Mouse (Mus musculus): ENCODE measurements at regions not wholly inside any gene's neighbourhood (a gene's known extent, or its start where the extent isn't known, plus 50 kb on each side); places are given as distances from the start of the nearest gene placed in this dataset.

- no peak for DNase-seq
These were observed 128.6 kb upstream of the Fstl4 start for GRCm38 (mm10) chr11:52635716-52636389.

- no peak for DNase-seq
These were observed 125.5 kb upstream of the Fstl4 start for GRCm38 (mm10) chr11:52638939-52639338.

GRCm38 (mm10) chr11:52641725-52642338, 122.6 kb upstream of the Fstl4 start:
- no peak for DNase-seq

- DNase-seq = peak; percentile 39
These were observed 120.2 kb upstream of the Fstl4 start for GRCm38 (mm10) chr11:52644081-52644768.

- no peak for DNase-seq
These were observed 116.1 kb upstream of the Fstl4 start for GRCm38 (mm10) chr11:52648176-52648839.

GRCm38 (mm10) chr11:52648849-52649400, 115.5 kb upstream of the Fstl4 start:
- no peak for DNase-seq

GRCm38 (mm10) chr11:52654640-52655039, 109.8 kb upstream of the Fstl4 start:
- DNase-seq = no peak

- DNase-seq = no peak
These were observed 108.5 kb upstream of the Fstl4 start for GRCm38 (mm10) chr11:52655720-52656474.

- DNase-seq = no peak
These were observed 103.2 kb upstream of the Fstl4 start for GRCm38 (mm10) chr11:52661234-52661633.

- DNase-seq = no peak
These were observed 102.4 kb upstream of the Fstl4 start for GRCm38 (mm10) chr11:52661894-52662593.

GRCm38 (mm10) chr11:52665343-52665742, 99.1 kb upstream of the Fstl4 start:
- no peak for DNase-seq

- DNase-seq = no peak
These were observed 89.4 kb upstream of the Fstl4 start for GRCm38 (mm10) chr11:52675022-52675421.

GRCm38 (mm10) chr11:52678259-52678658, 86.2 kb upstream of the Fstl4 start:
- DNase-seq = no peak

- no peak for DNase-seq
These were observed 79.0 kb upstream of the Fstl4 start for GRCm38 (mm10) chr11:52685436-52685835.

GRCm38 (mm10) chr11:52692701-52693100, 71.7 kb upstream of the Fstl4 start:
- no peak for DNase-seq

- DNase-seq = no peak
These were observed 62.8 kb upstream of the Fstl4 start for GRCm38 (mm10) chr11:52701682-52702081.

GRCm38 (mm10) chr11:52703391-52703790, 61.0 kb upstream of the Fstl4 start:
- no peak for DNase-seq

All from kidney, postnatal 10 days (tissue).